Mouse (Mus musculus): ENCODE measurements at regions not wholly inside any gene's neighbourhood (a gene's known extent, or its start where the extent isn't known, plus 50 kb on each side); places are given as distances from the start of the nearest gene placed in this dataset.

DNA sequence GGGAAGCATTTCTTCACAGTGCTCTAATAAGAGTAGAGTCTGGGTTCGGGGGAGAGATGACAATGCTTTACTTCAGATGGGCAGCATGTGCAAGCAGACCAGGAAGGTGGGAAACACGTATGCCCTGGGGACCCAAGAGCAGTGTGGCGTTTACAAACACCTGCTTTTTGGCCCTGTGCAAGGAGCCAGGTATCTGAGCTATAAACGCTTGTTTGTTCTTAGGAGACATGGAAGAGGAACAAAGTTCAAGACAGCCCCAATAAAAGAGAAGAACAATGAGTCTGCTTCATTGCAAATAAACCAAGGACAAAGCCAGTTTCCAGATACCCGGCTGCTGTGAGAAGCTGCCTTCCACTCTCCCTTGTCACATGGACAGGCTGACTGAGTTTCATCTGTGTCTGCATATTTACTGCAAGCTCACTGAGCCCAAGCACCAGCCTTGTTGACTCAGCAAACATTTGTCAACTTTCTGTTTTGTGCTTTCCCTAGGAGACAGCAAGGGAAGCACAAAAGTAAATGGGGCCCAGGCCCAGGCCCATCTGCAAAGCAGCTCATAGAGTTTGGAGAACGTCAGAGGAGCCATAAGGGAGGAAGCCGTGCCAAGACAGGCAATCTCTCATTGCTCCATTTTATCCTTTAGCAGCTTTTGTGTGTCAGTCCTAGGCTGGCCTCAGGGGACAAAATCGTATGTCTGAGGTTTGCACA is 136.1 kb upstream of the Cxcl12 start:
- TF ChIP-seq POLR2A (IDR thresholded peaks at IDR 0.05; ENCODE audit: extremely low read depth, insufficient read depth, low read length) = no peak
- no peak for TF ChIP-seq CTCF (IDR thresholded peaks at IDR 0.05; ENCODE audit: low read depth, low read length)

Measured in liver, adult 2 months (tissue).